Mouse (Mus musculus) neural tube, embryonic 12.5 days (tissue): ENCODE results near the gene Gm20721. TPM values are rescaled to one million over a fixed set of nuclear protein-coding genes. Genes with fewer than 3 reads are reported as not detected.

Experiments
- ATAC-seq: fragments of 200-750 bp; cut with Nextera tagmentation; 2 replicates; pipeline ENCODE4 v1.8.0; 2017; ENCODE audit warnings: low read depth, mild to moderate bottlenecking, moderate TSS enrichment, moderate library complexity; ENCODE audit not compliant: low FRiP score
- H3K27ac ChIP-seq: fragments of 300-500 bp; sonication (generic); 2 replicates; pipeline ENCODE4 v1.5.1; 2016
- H3K27me3 ChIP-seq: fragments of 300-500 bp; sonication (generic); replicated peaks from 2 replicates; pipeline ENCODE4 v1.6.1; 2016; ENCODE audit warnings: mild to moderate bottlenecking
- H3K36me3 ChIP-seq: fragments of 300-500 bp; sonication (generic); 2 replicates; pipeline ENCODE4 v1.6.1; 2016; ENCODE audit warnings: mild to moderate bottlenecking
- H3K4me1 ChIP-seq: fragments of 300-500 bp; sonication (generic); 2 replicates; pipeline ENCODE4 v1.6.1; 2016
- H3K4me2 ChIP-seq: fragments of 300-500 bp; sonication (generic); replicated peaks from 2 replicates; pipeline ENCODE4 v1.6.1; 2016; ENCODE audit warnings: mild to moderate bottlenecking
- H3K4me3 ChIP-seq: fragments of 300-500 bp; sonication (generic); 2 replicates; pipeline ENCODE4 v1.5.1; 2016
- H3K9ac ChIP-seq: fragments of 300-500 bp; sonication (generic); 2 replicates; pipeline ENCODE4 v1.6.1; 2016; ENCODE audit warnings: mild to moderate bottlenecking
- H3K9me3 ChIP-seq: fragments of 300-500 bp; sonication (generic); 2 replicates; pipeline ENCODE4 v1.6.1; 2016; ENCODE audit warnings: mild to moderate bottlenecking
- WGBS: fragments of 180-500 bp; shearing (Covaris S2); methylation state at CpG from one replicate; pipeline ENCODE4 v1.1.7; 2016; 5-methylcytosine and 5-hydroxymethylcytosine counted together
- polyA plus RNA-seq: library from polyadenylated mRNA; unstranded; fragments of >200 nt; fragmentation: Nextera tagmentation; extraction: Ambion mirVana; gene quantifications from 2 replicates; pipeline ENCODE4 v1.2.1, GENCODE M21; 2016

The Gm20721 gene
- polyA plus RNA-seq, 1 experiment from 2014 or later = 20.7 TPM

DNA sequence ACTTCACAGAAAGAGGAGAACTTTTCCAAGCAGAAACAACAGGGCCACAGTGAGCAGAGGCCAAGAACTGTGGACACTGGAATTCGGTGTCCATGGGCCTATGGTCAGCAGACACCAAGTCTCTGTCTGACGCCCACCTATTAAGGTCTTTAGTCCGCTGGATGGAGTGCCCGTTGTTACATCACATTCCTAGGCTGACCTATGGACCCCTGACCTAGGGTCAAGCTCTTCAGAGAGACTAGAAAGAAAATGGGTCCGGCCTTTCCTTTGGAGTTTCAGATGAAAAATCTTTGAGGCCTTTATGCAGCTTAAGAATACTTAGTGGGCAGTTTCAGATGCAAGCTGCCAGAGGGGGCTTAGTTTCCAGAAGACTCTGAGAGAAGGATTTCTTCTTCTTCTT, 40.9 kb downstream of the Gm20721 start:
- H3K4me2 ChIP-seq = no peak overlapping the region
- 6% methylated on average over 5 of the region's 5 CpGs for WGBS
- no peak overlapping the region for H3K9ac ChIP-seq
- no peaks in the 10 kb centered on the region for H3K36me3 ChIP-seq
- H3K4me3 ChIP-seq = no peak overlapping the region
- no peak overlapping the region for H3K27ac ChIP-seq
- no peaks in the 10 kb centered on the region for H3K27me3 ChIP-seq
- no peaks in the 10 kb centered on the region for H3K4me1 ChIP-seq
- ATAC-seq = no peak
- peaks cover 3% of the 10 kb centered on the region; the same call in 1 of the 2 replicates for H3K9me3 ChIP-seq

DNA sequence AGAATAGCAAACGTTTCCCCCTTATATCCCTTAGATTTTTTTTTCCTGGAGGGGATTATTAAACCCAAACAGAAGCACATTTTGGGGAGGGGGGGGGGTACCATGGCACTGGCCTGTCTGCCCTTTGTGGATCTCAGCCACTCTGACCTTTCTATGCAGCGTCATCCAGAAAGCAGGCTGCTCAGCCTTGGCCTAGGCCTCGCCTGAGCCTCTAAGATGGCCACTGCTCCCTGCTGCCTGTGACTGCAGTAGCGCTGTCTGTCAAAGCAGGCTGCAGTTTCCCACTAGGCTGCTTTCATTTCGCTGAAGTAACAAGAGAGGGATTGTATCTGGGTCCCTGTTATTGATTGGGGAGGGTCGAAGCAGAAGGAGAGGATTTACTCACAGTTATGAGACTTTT, 44.0 kb downstream of the Gm20721 start:
- Histone ChIP-seq H3K27me3 (peaks cover 29% of the 10 kb centered on the region), H3K9ac (no peak overlapping the region), H3K4me3 (no peak overlapping the region), H3K27ac (no peak overlapping the region), H3K4me2 (no peak overlapping the region), H3K9me3 (peaks cover 34% of the 10 kb centered on the region), H3K36me3 (0 out of 2 replicates have a peak, but pooled peaks cover 3% of the 10 kb centered on the region), H3K4me1 (peaks cover 13% of the 10 kb centered on the region; the same call in 1 of the 2 replicates)
- ATAC-seq = no peak
- WGBS = 42% methylated on average over 6 of the region's 6 CpGs

DNA sequence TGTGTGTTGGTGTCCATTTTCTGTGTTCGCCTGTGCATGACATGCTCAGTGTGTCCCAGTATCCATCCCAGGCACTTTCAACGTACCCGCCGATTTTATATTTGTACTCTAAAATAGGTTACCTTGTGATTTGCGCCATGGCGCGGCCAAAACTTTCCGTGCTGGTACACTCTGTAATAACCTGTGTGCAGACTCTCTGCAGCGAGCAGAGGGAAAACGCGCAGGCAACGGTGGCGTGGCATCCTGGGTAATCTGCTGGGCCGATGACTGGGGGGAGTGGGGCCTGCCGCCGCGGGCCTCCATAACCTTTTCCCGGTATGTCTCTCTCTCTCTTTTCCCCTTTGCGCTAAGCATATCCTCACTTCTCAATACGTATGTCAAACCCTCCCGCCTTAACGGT, 45.8 kb downstream of the Gm20721 start:
- Histone ChIP-seq H3K9ac (no peak overlapping the region), H3K4me2 (peak overlapping the region; percentile 54), H3K9me3 (peaks cover 53% of the 10 kb centered on the region), H3K27me3 (peaks cover 30% of the 10 kb centered on the region), H3K27ac (no peak overlapping the region), H3K4me1 (peaks cover 19% of the 10 kb centered on the region; the same call in 1 of the 2 replicates), H3K4me3 (peak overlapping the region; percentile 31), H3K36me3 (peaks cover 3% of the 10 kb centered on the region; the same call in 1 of the 2 replicates)
- ATAC-seq = no peak
- WGBS = 57% methylated on average over 22 of the region's 22 CpGs

DNA sequence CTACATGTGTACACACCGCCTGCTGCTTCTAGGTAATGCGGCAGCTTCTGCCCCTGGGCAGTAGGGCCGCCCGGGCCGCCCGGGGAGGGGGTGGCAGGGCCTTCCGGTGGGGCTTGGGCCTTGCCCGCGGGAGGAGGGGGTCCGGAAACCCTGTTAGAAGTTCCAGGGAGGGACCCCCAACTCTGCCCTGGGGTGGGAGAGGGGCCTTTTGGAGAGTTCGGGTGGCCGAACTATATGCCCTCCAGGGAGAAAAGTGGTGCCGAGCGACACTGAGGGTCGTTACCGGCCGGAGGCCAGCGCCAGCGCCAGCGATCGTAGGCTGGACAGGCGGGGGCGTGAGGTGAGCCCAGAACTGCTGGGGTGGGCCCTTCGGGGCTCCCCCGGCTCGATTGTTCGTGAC, 46.3 kb downstream of the Gm20721 start:
- ATAC-seq = no peak
- peak overlapping the region; percentile 31 for H3K4me3 ChIP-seq
- no peak overlapping the region for H3K27ac ChIP-seq
- 51% methylated on average over 27 of the region's 27 CpGs for WGBS
- H3K4me2 ChIP-seq = peak overlapping the region; percentile 54
- H3K9me3 ChIP-seq = peaks cover 58% of the 10 kb centered on the region
- H3K4me1 ChIP-seq = peaks cover 19% of the 10 kb centered on the region; the same call in 1 of the 2 replicates
- no peak overlapping the region for H3K9ac ChIP-seq
- H3K27me3 ChIP-seq = peaks cover 30% of the 10 kb centered on the region
- peaks cover 3% of the 10 kb centered on the region; the same call in 1 of the 2 replicates for H3K36me3 ChIP-seq

DNA sequence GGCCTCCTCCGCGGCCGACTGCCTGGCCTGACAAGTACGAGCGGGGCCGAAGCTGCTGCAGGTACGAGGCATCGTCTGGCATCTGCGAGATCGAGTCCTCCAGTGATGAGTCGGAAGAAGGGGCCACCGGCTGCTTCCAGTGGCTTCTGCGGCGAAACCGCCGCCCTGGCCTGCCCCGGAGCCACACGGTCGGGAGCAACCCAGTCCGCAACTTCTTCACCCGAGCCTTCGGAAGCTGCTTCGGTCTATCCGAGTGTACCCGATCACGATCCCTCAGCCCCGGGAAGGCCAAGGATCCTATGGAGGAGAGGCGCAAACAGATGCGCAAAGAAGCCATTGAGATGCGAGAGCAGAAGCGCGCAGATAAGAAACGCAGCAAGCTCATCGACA, 46.7 kb downstream of the Gm20721 start:
- Histone ChIP-seq H3K4me3 (peak overlapping the region; percentile 31), H3K4me2 (peak overlapping the region; percentile 54), H3K27ac (no peak overlapping the region), H3K4me1 (peaks cover 19% of the 10 kb centered on the region; the same call in 1 of the 2 replicates), H3K27me3 (peaks cover 30% of the 10 kb centered on the region), H3K9me3 (peaks cover 62% of the 10 kb centered on the region), H3K36me3 (peaks cover 3% of the 10 kb centered on the region; the same call in 1 of the 2 replicates), H3K9ac (0 out of 2 replicates have a peak overlapping the region, but pooled peaks have one; percentile 26)
- 53% methylated on average over 34 of the region's 34 CpGs for WGBS
- no peak for ATAC-seq

DNA sequence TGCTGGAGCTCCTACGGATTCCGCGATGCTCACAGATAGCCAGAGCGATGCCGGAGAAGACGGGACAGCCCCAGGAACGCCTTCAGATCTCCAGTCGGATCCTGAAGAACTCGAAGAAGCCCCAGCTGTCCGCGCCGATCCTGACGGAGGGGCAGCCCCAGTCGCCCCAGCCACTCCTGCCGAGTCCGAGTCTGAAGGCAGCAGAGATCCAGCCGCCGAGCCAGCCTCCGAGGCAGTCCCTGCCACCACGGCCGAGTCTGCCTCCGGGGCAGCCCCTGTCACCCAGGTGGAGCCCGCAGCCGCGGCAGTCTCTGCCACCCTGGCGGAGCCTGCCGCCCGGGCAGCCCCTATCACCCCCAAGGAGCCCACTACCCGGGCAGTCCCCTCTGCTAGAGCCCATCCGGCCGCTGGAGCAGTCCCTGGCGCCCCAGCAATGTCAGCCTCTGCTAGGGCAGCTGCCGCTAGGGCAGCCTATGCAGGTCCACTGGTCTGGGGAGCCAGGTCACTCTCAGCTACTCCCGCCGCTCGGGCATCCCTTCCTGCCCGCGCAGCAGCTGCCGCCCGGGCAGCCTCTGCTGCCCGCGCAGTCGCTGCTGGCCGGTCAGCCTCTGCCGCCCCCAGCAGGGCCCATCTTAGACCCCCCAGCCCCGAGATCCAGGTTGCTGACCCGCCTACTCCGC, 47.3 kb downstream of the Gm20721 start:
- Histone ChIP-seq H3K4me3 (peak overlapping the region; percentile 31), H3K4me2 (peak overlapping the region; percentile 54), H3K27ac (no peak overlapping the region), H3K27me3 (peaks cover 30% of the 10 kb centered on the region), H3K9ac (0 out of 2 replicates have a peak overlapping the region, but pooled peaks have one; percentile 26), H3K9me3 (peaks cover 67% of the 10 kb centered on the region), H3K36me3 (peaks cover 3% of the 10 kb centered on the region; the same call in 1 of the 2 replicates), H3K4me1 (peaks cover 19% of the 10 kb centered on the region; the same call in 1 of the 2 replicates)
- 58% methylated on average over 48 of the region's 48 CpGs for WGBS
- ATAC-seq = no peak

DNA sequence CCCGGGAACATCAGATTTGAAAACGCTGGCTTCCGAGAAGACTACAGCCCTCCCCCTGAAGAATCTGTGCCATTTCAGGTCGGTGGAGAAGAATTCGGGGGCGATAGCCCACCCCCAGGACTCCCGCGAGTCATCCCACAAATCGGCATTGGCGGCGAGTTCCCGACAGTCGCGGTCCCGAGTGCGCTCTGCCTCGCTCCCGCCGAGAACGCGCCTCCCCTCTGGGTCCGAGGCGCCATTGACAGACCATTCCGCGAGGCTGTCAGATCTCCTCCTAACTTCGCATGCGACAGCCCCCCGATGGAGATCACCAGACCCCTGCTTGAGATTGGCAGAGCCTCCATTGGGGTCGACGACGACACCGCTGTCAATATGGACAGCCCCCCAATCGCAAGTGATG, 48.0 kb downstream of the Gm20721 start:
- H3K9ac ChIP-seq = no peak overlapping the region
- peaks cover 19% of the 10 kb centered on the region; the same call in 1 of the 2 replicates for H3K4me1 ChIP-seq
- peaks cover 69% of the 10 kb centered on the region for H3K9me3 ChIP-seq
- ATAC-seq = no peak
- peaks cover 30% of the 10 kb centered on the region for H3K27me3 ChIP-seq
- peaks cover 3% of the 10 kb centered on the region; the same call in 1 of the 2 replicates for H3K36me3 ChIP-seq
- whole genome bisulfite sequencing = 53% methylated on average over 33 of the region's 33 CpGs
- no peak overlapping the region for H3K27ac ChIP-seq
- H3K4me3 ChIP-seq = peak overlapping the region; percentile 31; the same call in 1 of the 2 replicates
- H3K4me2 ChIP-seq = peak overlapping the region; percentile 54

DNA sequence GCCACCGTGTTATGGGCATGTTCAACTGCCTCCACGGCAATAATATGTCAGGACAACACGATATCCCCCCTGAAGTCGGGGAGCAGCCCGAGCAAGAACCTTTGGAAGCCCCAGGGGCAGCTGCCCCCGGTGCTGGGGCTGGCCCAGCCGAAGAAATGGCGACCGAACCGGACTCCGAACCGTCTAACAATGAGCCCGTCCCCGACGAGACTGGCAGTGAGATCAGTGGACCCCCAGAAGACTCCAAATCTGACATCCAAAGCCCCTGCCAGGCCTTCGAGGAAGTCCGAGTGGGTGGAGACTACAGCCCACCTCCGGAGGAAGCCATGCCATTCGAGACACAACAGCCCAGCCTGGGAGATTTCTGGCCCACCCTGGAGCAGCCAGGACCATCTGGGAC, 48.7 kb downstream of the Gm20721 start:
- no peak overlapping the region for H3K27ac ChIP-seq
- ATAC-seq = no peak
- H3K4me3 ChIP-seq = no peak overlapping the region
- H3K9ac ChIP-seq = no peak overlapping the region
- peaks cover 3% of the 10 kb centered on the region; the same call in 1 of the 2 replicates for H3K36me3 ChIP-seq
- H3K27me3 ChIP-seq = peaks cover 30% of the 10 kb centered on the region
- peaks cover 69% of the 10 kb centered on the region for H3K9me3 ChIP-seq
- 65% methylated on average over 19 of the region's 19 CpGs for WGBS
- peaks cover 19% of the 10 kb centered on the region for H3K4me1 ChIP-seq
- peak overlapping the region; percentile 54 for H3K4me2 ChIP-seq

DNA sequence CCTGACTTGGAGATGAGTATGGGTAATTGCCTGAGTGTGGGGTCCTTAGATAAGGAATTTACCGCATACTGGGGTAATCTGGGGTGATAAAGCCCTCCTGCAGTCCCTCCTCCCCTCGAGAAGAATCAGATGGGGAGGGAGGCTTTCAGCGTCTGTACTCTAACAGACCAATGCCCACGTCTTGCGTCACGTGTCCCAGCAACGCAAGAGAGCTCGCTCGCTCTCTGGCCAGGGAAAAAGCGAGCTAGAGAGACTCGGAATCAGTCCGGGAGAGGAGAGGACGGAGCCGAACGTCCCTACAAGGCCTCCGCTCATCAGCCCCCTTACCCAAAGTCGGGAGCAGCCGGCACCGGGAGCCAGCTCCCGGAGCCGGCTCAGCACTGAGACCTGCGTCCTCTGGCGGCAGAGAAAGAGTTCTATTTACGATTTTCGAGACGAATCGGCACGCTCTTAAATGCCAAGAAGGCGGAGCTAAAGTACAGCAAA, 49.4 kb downstream of the Gm20721 start:
- peak overlapping the region; percentile 66 for H3K4me2 ChIP-seq
- no peak overlapping the region for H3K9ac ChIP-seq
- 53% methylated on average over 29 of the region's 29 CpGs for WGBS
- no peak overlapping the region for H3K27ac ChIP-seq
- H3K4me1 ChIP-seq = peaks cover 23% of the 10 kb centered on the region
- peaks cover 3% of the 10 kb centered on the region; the same call in 1 of the 2 replicates for H3K36me3 ChIP-seq
- H3K27me3 ChIP-seq = peaks cover 30% of the 10 kb centered on the region
- no peak overlapping the region; the same call in 1 of the 2 replicates for H3K4me3 ChIP-seq
- no peak for ATAC-seq
- H3K9me3 ChIP-seq = peaks cover 69% of the 10 kb centered on the region

DNA sequence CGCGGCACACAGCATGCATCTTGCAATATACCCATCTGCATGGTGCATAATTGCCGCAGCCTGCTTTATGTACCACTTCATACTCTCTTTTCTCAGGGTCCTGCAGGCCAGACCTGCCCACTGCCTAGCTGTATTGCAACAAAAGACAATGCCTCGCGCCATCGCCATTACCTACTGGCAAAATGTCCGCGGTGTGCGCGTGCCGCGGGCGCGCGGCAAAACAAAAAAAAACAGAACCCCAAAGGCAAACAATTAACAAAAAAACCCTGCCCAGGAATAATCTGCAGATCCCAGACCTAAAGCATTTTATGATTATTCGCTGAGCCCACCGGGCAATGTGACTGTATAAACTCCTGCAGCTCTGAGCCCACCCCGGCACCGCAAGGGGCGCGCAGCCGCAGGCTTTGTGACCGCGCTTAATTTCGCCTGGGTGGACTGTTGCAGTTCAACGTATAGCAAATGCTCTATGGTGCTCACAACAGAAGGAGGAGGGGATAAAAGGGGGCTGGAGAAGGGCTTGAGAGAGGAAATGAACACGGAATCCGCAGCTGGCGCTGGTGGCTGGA, 50.5 kb downstream of the Gm20721 start:
- 0 out of 2 replicates have a peak overlapping the region, but pooled peaks have one; percentile 4 for H3K27ac ChIP-seq
- H3K27me3 ChIP-seq = peaks cover 30% of the 10 kb centered on the region
- peak overlapping the region; percentile 35; the same call in 1 of the 2 replicates for H3K9ac ChIP-seq
- WGBS = 57% methylated on average over 29 of the region's 29 CpGs
- peak overlapping the region; percentile 66 for H3K4me2 ChIP-seq
- H3K4me3 ChIP-seq = peak overlapping the region; percentile 60
- H3K36me3 ChIP-seq = peaks cover 3% of the 10 kb centered on the region; the same call in 1 of the 2 replicates
- H3K9me3 ChIP-seq = peaks cover 69% of the 10 kb centered on the region
- peak; percentile 10; the same call in 1 of the 2 replicates for ATAC-seq
- peaks cover 33% of the 10 kb centered on the region for H3K4me1 ChIP-seq

DNA sequence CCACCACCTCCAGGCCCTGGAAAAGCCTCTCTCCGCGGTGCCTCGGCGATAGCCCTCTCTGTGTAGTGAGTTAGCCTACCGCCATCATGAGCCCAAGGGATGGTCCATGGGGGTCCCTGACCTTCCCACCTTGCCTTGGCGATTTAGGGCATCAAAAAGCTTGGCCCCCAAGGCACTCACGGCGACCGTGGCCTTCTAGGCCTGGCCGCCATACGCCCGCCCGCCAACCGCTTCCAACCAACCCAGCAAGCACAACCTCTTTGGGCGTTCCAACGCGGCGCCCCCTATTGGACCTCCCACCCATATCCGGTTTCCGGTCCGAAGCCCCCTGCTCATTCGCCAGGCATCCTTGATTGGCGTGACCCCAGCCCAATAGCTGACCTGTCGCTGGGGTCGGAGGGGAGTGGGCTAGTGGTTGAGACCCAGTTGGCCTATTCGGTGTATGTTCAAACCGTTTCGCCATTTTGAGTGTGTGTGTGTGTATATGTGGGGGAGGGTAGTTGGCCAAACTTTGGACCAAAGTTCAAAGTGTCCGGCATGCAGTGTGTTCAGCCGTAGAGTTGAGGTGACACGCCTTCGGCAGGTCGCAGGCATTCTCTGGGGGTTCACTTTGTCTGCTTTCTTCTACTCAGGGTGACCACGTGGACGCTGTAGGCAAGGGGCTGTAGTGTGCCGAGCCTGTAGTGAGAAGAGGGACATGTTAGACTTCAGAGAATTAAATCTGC, 51.2 kb downstream of the Gm20721 start:
- ATAC-seq = peak; percentile 88
- 44% methylated on average over 36 of the region's 36 CpGs for WGBS

More for the DNA sequence above, 51.2 kb downstream of the Gm20721 start:
- H3K9me3 ChIP-seq = peaks cover 63% of the 10 kb centered on the region
- peak overlapping the region; percentile 74 for H3K9ac ChIP-seq
- H3K27me3 ChIP-seq = peaks cover 29% of the 10 kb centered on the region
- peaks cover 38% of the 10 kb centered on the region for H3K4me1 ChIP-seq
- peaks cover 3% of the 10 kb centered on the region; the same call in 1 of the 2 replicates for H3K36me3 ChIP-seq
- peak overlapping the region; percentile 66 for H3K4me2 ChIP-seq
- peak overlapping the region; percentile 60 for H3K4me3 ChIP-seq
- peak overlapping the region; percentile 54; the same call in 1 of the 2 replicates for H3K27ac ChIP-seq
